Mouse (Mus musculus) frontal cortex, adult (tissue): Measurements from ENCODE around the gene Zfp804a.

Source experiments
- ATAC-seq: cut with Nextera tagmentation; 2 replicates; pipeline ENCODE4 v1.9.2; 2017; ENCODE audit warnings: mild to moderate bottlenecking, moderate library complexity, mixed read lengths; ENCODE audit not compliant: low TSS enrichment

Gene Zfp804a

GRCm38 (mm10) chr2:82253382-82253781 lies 200.4 kb downstream of the Zfp804a start:
- ATAC-seq, result peak; percentile 82

- no peak for ATAC-seq
Observed at GRCm38 (mm10) chr2:82282591-82283269, 229.7 kb downstream of the Zfp804a start.

- ATAC-seq, result no peak
Observed at GRCm38 (mm10) chr2:82294932-82295493, 242.0 kb downstream of the Zfp804a start.
